In the genomic region with DNA sequence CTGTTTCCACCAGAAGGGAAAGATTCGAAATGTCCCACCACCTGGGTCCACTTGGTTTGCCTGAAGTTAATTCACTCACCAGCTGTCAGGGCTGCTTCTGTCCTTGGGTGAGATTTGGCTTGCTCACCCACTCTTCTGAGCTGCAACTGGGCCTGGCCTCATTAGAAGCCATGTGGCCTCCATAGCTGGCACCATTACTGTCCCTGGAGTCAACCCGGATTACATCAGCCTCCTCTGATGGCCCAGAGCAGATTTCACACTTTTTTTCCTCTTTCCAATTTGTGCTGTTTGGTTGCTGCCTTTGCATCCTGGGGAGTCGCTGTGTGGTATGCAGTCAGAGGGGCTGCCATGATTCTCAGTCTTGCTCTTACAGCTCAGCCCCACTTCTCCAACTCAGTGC, we compare ENCODE assay signal across 12 mouse cellular contexts.
DNase-seq lines count a peak whose midpoint lies in the region; ATAC-seq and TF ChIP-seq lines count a peak whose summit lies in the region.
"Had no signal": no experiment of that assay in that cellular context is flagged by ENCODE, and none has a peak within 500 bp of the region (broad histone marks: within the 10 kb centered on the region; RNA-seq: fewer than 3 reads in every experiment).

No protein-coding gene starts in this region.

- TF ChIP-seq CTCF in liver, adult 2 months (IDR thresholded peaks at IDR 0.05; ENCODE audit: low read depth, low read length): no peak

- H3K9ac ChIP-seq in embryonic facial prominence, embryonic 14.5 days (ENCODE audit: low read depth, low read length): no peak overlapping the region
- H3K9ac ChIP-seq in liver, adult 2 months (ENCODE audit: low read depth, low read length): no peak overlapping the region
- H3K9ac ChIP-seq in liver, embryonic 12.5 days: no peak overlapping the region
- H3K9ac ChIP-seq: embryonic facial prominence, embryonic 13.5 days; liver, embryonic 15.5 days; neural tube, embryonic 15.5 days had no signal

- WGBS in embryonic facial prominence, embryonic 14.5 days: 88% methylated on average over 3 of the region's 3 CpGs
- 91% methylated on average over 3 of the region's 3 CpGs for WGBS in embryonic facial prominence, embryonic 10.5 days
- 84% methylated on average over 3 of the region's 3 CpGs for WGBS in liver, adult 2 months
- 63% methylated on average over 3 of the region's 3 CpGs for WGBS in liver, embryonic 12.5 days (ENCODE audit: insufficient replicate concordance)

- no peaks in the 10 kb centered on the region for H3K9me3 ChIP-seq in embryonic facial prominence, embryonic 14.5 days (ENCODE audit: control insufficient read depth, low read length)
- no peaks in the 10 kb centered on the region for H3K9me3 ChIP-seq in embryonic facial prominence, embryonic 10.5 days
- H3K9me3 ChIP-seq in liver, embryonic 12.5 days (replicated peaks): no peaks in the 10 kb centered on the region
- H3K9me3 ChIP-seq: embryonic facial prominence, embryonic 13.5 days; liver, embryonic 15.5 days; neural tube, embryonic 15.5 days had no signal

- intact Hi-C loops in heart, postnatal 14 days (cut with DNase I): loop anchor here (2.0 to 10.0 kb wide), 2 partner anchors 210 to 362 kb away; no protein-coding TSS in a partner anchor

- H3K4me2 ChIP-seq in embryonic facial prominence, embryonic 14.5 days (ENCODE audit: low read depth, low read length): no peak overlapping the region
- H3K4me2 ChIP-seq in liver, embryonic 12.5 days: no peak overlapping the region
- H3K4me2 ChIP-seq: embryonic facial prominence, embryonic 13.5 days; liver, embryonic 15.5 days; neural tube, embryonic 15.5 days had no signal

- H3K4me3 ChIP-seq in embryonic facial prominence, embryonic 14.5 days (ENCODE audit: low read depth, low read length): no peak overlapping the region
- no peak overlapping the region for H3K4me3 ChIP-seq in embryonic facial prominence, embryonic 10.5 days
- no peak overlapping the region for H3K4me3 ChIP-seq in liver, adult 2 months (ENCODE audit: insufficient read depth, low read depth, low read length)
- no peak overlapping the region for H3K4me3 ChIP-seq in liver, embryonic 12.5 days
- H3K4me3 ChIP-seq: embryonic facial prominence, embryonic 13.5 days; left cerebral cortex, adult 2 months; liver, embryonic 15.5 days; neural tube, embryonic 15.5 days had no signal

- DNase-seq in embryonic facial prominence, embryonic 14.5 days (ENCODE audit: low spot score): peak; percentile 15
- DNase-seq in embryonic facial prominence, embryonic 10.5 days (ENCODE audit: low spot score): no peak
- DNase-seq in liver, adult 2 months (ENCODE audit: extremely low read depth, low read depth, low spot score): peak; percentile 3
- DNase-seq in cerebellum, postnatal 10 days: peak; percentile 84 to 91
- DNase-seq in heart, postnatal 14 days: peak; percentile 5 to 37
- no peak for DNase-seq in kidney, postnatal 36 days
- DNase-seq in thymus, postnatal 4 days: no peak

- no peaks in the 10 kb centered on the region for H3K36me3 ChIP-seq in embryonic facial prominence, embryonic 14.5 days (ENCODE audit: control insufficient read depth, insufficient read depth, low read length)
- H3K36me3 ChIP-seq in embryonic facial prominence, embryonic 10.5 days (replicated peaks): no peaks in the 10 kb centered on the region
- no peaks in the 10 kb centered on the region for H3K36me3 ChIP-seq in liver, adult 2 months (ENCODE audit: control insufficient read depth, insufficient read depth, low read length)
- no peaks in the 10 kb centered on the region for H3K36me3 ChIP-seq in liver, embryonic 12.5 days
- H3K36me3 ChIP-seq: embryonic facial prominence, embryonic 13.5 days; liver, embryonic 15.5 days; neural tube, embryonic 15.5 days had no signal

- no peaks in the 10 kb centered on the region for H3K27me3 ChIP-seq in embryonic facial prominence, embryonic 14.5 days (replicated peaks; ENCODE audit: control insufficient read depth, insufficient read depth, low read length)
- H3K27me3 ChIP-seq in embryonic facial prominence, embryonic 10.5 days (replicated peaks; ENCODE audit: low read depth, poor library complexity, severe bottlenecking): no peaks in the 10 kb centered on the region
- no peaks in the 10 kb centered on the region for H3K27me3 ChIP-seq in liver, adult 2 months (ENCODE audit: control insufficient read depth, insufficient read depth, low read length)
- H3K27me3 ChIP-seq in liver, embryonic 12.5 days (replicated peaks): no peaks in the 10 kb centered on the region
- H3K27me3 ChIP-seq: embryonic facial prominence, embryonic 13.5 days; liver, embryonic 15.5 days; neural tube, embryonic 15.5 days had no signal

- no peak overlapping the region for H3K27ac ChIP-seq in embryonic facial prominence, embryonic 14.5 days (replicated peaks; ENCODE audit: low read depth, low read length)
- no peak overlapping the region for H3K27ac ChIP-seq in embryonic facial prominence, embryonic 10.5 days (replicated peaks)
- H3K27ac ChIP-seq in liver, adult 2 months (replicated peaks; ENCODE audit: insufficient read depth, low read depth, low read length): no peak overlapping the region
- no peak overlapping the region for H3K27ac ChIP-seq in liver, embryonic 12.5 days
- H3K27ac ChIP-seq: embryonic facial prominence, embryonic 13.5 days; left cerebral cortex, adult 2 months; liver, embryonic 15.5 days; neural tube, embryonic 15.5 days had no signal

- no peaks in the 10 kb centered on the region for H3K4me1 ChIP-seq in embryonic facial prominence, embryonic 14.5 days (ENCODE audit: control insufficient read depth, insufficient read depth, low read length)
- H3K4me1 ChIP-seq in embryonic facial prominence, embryonic 10.5 days: no peaks in the 10 kb centered on the region
- H3K4me1 ChIP-seq in liver, adult 2 months (ENCODE audit: control insufficient read depth, insufficient read depth, low read length): peaks cover 9% of the 10 kb centered on the region
- H3K4me1 ChIP-seq in liver, embryonic 12.5 days: no peaks in the 10 kb centered on the region
- H3K4me1 ChIP-seq: embryonic facial prominence, embryonic 13.5 days; liver, embryonic 15.5 days; neural tube, embryonic 15.5 days had no signal

- no peak for TF ChIP-seq POLR2A in liver, adult 2 months (IDR thresholded peaks at IDR 0.05; ENCODE audit: extremely low read depth, insufficient read depth, low read length)

- no peaks in the 10 kb centered on the region for H3K79me2 ChIP-seq in liver, adult 2 months (ENCODE audit: control insufficient read depth, insufficient read depth, low read length)

- no peak for ATAC-seq in embryonic facial prominence, embryonic 14.5 days (ENCODE audit: low read depth)
- ATAC-seq in liver, embryonic 12.5 days: no peak

Comparison
In these comparisons a context has a peak if more than half of its experiments do, and no peak if none do; other contexts are left out.
1. DNase-seq: peak in embryonic facial prominence, embryonic 14.5 days (single experiment), liver, adult 2 months (single experiment), cerebellum, postnatal 10 days (2 of 2) and heart, postnatal 14 days (2 of 2); none in embryonic facial prominence, embryonic 10.5 days (single experiment), kidney, postnatal 36 days (0 of 2) and thymus, postnatal 4 days (single experiment).